Mouse (Mus musculus) brain, adult 2 months (tissue): ENCODE results near the gene Actl7b.

Experiments
- DNase-seq: peaks from one replicate; pipeline ENCODE4 v3.0.0; 2011; ENCODE audit warnings: low read depth, low spot score

The Actl7b gene

DNA sequence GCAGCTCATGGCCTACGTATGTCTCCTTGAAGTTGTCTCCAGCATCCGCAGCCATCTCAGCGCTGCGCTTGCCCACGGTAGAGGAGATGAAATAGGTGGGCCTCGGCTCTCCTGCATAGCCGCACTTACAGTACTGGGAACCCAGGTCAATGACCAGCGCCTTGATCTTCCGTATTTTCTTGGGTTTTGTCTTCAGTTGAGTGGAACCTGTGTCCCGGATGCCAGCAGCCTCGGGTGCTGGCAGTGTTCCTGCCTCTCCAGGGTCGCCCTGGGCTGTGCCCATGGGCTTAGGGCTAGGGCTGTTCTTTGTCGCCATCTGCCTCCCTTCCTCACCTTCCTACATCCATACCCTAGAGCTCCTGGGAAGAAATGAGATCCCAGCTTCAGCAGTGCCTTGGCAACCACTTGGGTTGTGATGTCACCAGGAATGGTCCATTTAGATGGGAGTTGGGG is at the start of gene Actl7b:
Gene Actl7b, minus strand, starts transcription at position 403 of the 453 bp plus-strand sequence.
- DNase-seq, result no peak

DNA sequence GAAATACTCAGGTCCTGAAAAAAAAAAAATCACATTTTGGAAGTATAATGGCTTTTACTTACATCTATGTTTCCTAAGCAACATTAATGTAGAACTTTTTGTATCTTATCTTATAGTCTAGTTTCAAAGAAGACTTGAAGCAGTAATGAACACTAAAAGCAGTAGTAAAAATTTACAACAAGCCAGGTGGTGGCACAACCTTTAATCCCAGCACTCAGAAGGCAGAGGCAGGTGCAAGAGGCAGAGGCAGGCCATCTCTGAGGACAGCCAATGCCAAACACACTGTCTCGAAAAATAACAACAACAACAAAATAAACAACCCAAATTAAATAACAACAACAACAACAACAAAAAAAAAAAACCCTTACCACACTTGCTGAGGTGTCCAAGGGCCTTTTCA is 29.8 kb upstream of the Actl7b start:
- no peak for DNase-seq

DNA sequence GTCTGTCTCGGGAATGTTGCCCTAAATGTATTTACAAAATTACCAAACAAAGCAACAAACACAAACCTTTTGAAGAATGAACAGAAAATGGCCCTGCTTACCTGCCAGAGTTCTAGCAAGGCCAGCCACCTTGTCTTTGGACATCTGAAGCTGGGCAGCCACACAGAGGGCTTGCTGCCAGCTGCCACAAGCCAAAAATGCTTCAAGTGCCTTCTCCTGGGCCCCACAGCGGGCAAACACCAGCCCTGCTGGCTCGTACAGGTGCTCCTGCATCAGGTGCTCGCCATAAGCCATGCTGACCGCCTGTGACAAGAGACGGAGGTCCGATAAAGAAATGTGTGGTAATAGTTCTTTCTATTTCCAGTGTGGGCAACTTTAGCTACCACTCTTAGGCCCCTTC is 27.7 kb upstream of the Actl7b start:
- no peak for DNase-seq

DNA sequence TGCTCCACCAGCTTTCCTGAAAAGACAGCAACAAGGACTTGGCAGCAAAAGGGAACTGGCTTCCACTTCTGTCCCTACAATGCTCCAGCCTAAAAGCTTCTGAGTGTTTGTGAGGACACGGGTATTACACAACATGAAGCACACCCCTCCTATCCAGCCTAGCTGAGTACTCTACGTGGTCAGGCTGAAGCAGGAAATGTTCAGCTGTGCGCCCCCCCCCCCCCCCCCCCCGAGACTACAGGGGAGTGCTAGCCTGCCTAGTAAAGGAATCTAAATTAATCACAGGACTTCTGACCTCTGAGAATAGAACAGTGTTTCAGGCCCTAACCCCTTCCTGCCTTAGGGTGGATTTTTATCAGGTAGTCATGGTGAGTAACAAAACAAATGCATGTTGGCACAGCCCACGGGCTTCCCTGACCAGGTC is 26.6 kb upstream of the Actl7b start:
- DNase-seq, result peak; percentile 53

DNA sequence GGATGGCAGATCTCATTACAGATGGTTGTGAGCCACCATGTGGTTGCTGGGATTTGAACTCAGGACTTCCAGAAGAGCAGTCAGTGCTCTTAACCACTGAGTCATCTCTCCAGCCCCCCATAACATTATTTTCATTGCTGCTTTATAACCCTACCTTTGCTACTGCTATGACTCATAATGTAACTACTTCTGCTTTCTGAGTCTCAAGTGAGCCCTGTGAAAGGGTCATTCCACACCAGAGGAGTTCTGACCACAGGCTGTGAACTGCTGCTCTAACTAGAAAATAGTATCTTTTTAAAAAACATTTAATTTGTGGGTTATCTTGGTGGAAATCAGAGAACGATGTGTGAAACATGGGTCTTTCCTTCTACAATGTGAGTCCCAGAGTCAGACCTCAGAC is 16.4 kb upstream of the Actl7b start:
- no peak for DNase-seq

DNA sequence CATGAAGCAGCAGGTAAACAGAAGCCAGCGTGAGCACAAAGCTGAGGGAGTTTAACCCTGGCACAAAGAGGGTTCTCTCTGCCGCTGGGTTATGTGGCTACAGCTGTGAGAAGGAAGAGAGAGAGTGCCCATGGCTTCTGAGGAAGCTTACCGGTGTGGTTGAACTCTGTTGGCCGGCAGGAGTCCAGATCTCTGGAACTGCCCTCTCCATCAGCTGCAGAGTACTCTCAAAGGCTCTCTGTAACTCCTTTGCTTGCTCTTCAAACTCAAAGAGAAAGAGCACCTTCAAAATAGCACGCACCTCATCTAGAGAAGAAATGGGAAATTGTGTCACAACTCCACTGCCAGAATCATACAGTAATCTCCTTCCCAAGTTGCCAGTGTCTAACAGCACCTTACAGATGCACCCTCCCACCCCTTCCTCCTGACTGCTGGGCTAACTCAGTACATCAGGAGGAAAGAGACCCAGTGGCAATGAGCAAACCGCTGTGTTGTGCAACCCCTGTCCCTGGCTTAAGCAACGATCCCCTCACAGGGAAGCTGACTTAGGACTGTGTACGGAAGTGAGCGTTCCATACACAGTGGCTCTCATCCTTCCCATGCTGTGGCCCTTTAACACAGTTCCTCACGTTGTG is 15.8 kb upstream of the Actl7b start:
- peak; percentile 10 for DNase-seq

DNA sequence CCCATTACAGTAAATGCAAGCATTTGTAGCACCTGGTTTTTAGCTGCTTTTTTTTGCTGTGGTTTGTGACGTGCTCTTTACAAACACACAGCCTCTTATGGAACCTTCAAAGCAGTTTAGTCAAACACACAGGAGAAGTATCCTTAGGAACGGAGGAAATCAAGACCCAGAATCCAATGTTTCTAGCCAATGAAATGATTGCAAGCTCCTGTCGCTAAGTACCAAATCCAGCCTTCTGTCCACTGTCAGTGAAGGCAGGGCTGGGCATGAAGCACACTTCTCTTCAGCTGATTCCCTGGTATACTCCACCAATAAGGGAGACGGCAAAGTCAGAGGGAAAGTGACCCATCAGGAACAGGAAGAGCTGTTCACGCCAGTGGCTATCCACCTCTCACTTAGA is 14.8 kb upstream of the Actl7b start:
- no peak for DNase-seq

DNA sequence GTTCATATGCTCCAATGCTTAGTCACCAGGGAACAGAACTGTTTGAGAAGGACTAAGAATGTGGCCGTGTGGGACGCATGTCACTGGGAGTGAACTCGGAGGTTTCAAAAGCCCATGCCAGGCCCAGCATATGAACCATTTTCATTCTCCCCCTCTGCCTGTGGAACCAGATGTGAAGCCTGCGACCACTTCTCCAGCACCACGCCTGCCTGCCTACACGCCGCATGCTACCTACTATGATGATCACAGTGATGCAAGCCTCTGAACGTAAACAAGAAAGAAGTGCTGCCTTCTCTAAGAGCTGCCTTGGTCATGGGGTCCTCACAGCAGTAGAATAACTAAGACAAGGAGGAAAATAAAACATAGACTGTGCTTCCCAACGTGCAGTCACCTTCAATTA is 6.2 kb upstream of the Actl7b start:
- DNase-seq, result no peak

DNA sequence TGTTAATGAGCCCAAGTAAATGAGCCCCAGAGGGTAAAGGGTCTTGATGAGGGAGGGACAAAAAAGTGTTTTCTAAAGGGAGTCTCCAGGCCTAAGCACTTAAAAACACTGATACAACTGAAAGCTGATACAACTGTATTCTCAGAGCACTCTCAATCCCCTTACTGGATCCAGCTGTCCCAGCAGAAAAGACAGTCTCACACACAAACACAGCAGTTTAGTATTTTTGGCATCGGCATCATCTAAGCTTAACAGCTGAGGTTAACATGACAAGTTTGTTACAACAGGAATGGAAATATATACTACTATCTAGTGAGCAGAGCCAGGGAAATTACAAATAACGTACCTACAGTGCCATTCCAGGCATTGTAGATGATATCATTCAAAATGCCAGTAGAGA is 5.1 kb upstream of the Actl7b start:
- DNase-seq, result no peak

DNA sequence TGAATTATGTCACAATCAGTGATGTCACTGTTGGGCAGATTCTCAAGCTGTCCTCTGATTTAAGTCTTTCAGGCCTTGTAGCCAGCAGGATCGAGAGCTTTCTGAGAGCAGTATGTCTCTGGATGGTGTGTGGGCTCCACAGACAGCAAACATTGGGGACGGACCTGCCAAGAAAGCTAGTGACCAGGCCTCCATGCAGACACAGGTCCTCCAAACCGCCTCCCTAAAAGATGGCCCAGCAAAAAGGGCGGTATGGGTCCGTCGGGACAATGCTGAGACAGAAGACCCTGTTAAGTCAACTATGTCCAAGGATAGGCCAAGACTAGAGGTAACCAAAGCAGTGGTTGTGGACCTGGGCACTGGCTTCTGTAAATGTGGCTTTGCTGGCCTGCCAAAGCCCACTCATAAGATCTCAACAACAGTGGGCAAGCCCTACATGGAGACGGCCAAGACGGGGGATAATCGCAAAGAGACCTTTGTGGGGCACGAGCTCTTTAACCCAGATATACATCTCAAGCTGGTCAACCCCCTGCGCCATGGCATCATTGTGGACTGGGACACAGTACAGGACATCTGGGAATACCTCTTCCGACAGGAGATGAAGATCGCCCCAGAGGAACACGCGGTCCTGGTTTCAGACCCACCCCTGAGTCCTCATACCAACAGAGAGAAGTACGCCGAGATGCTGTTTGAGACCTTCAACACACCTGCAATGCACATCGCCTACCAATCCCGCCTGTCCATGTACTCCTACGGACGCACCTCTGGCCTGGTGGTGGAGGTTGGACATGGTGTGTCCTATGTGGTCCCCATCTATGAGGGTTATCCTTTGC is 2.3 kb upstream of the Actl7b start, which contains the start of gene Actl7a:
Gene Actl7a, plus strand, starts transcription at position 51 of the 833 bp plus-strand sequence.
- DNase-seq, result no peak

DNA sequence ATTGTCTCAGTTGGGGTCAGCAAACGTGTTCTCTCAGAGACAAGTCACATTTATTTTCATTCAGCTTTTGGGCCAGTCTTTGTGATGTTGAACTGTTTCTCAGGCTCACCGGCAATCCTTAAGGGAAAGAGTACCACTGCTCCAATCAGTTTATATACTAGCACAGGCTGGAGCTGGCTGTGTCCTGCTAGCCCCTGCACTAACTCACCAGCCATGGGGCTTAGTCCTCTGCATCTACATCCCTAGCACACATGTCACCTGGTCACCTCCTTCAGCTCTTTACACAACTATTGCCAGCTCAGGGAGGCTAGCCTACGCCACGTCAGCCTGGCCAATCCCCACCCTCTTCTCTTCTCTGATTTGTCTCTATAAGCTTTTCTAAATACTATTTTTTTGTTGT is 1.5 kb upstream of the Actl7b start:
- DNase-seq, result no peak

DNA sequence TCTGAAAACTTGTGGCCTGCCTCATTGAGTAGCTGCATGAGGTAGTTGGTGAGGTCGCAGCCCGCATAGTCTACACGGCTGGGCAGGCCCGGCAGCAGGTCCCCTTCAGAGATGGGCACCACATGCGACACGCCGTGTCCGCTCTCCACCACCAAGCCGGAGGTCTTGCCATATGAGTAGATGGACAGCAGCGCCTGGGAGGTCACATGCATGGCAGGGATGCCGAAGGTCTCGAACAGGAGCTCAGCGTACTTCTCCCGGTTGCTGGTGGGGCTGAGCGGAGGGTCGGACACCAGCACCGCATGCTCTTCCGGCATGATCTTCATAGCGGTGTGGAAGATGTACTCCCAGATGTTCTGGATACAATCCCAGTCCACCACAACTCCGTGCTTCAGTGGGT is 632 bp downstream of the Actl7b start:
- no peak for DNase-seq

DNA sequence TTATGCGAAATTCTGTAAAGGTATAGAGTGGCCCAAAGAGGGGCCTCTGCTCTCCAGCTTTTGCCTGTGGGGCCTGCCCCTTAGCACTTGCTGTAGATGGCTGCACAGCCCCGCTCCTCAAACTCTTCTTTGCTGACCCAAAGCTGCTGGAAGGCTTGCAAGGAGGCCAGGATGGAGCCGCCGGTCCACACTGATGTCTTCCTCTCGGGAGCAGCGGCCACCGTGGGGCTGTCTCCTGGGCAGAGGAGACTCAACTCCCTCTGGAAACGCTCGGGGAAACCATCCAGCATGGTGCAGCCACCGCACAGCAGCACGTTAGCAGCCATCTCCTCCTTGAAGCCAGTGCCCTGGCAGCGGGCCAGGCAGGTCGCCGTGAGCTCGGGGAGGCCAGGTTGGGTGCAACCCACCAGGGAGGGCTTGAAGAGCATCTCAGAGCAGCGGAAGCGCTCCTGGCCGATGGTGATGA is 1.2 kb downstream of the Actl7b start, which contains the start of gene Gm26657:
Gene Gm26657, plus strand, starts transcription at position 51 of the 466 bp plus-strand sequence.
- DNase-seq, result no peak

DNA sequence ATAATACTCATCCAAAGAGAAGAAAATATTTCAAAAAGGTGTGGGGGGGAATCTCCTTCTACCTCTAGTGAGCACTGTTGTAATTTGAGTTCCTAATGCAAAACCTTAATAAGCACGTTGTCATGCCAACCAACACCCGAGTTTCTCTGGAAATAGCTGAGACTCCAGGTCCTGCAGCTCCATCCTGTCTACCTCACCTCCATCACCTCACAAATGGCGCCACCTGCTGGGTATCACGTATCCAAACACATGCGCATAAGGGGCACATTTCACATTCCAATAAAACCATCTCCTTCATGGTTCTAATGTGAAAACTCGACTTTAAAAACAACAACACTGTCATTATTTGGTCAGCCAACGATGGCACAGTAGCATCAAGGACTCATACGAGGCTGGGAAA is 15.4 kb downstream of the Actl7b start:
- DNase-seq, result peak; percentile 61

DNA sequence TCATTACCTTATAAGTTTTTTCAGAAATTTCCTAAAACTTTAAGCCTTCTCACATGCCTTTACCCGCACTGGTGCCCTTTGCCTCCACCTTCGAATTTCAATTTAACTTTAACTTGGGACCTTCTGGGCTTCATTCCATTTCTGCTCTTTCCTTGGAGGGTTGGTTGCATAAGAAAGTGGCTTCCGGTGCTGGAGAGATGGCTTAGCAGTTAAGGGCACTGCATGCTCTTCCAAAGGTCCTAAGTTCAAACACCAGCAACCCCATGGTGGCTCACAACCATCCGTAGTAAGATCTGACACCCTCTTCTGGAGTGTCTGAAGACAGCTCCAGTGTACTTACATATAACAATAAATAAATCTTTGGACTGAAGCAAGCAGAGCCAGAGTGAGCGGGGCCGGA is 18.0 kb downstream of the Actl7b start:
- no peak for DNase-seq

DNA sequence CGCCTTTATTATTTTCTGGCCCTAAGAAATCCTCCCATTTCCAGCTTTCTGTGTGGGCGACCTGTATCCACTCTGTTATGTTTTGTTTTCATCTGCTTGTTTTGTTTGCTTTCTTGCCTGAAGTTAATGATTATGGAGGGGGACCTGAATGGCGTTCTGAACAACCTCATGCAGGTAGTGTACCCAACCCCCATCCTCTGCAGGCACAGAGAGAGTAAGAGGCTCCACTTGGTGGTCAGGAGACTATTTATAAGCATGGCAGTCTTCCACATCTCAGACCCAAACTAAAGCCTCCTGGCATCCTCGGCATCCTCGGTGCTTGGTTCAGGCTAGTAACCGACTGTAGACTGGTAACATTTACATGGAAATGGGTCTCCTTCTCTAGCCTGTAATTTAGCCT is 18.9 kb downstream of the Actl7b start:
- no peak for DNase-seq

DNA sequence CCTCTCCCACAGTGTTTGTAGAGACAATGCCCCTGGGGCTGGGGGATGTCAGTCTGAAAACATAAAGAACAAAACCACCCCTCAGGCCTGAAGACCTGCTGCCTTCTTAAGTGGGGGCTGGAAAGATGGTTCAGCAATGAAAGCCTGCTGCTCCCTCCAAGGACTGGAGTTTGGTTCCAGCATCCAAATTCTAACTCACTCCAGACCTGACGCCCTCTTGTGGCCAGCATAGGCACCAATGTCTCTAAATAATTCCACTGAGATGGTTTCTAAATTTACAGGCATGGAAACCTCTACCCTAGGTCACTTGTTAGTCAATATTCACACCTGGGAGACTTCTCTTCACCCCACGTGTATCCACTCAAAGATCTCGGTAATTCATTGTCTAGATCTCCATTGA is 19.8 kb downstream of the Actl7b start:
- DNase-seq, result peak; percentile 54

DNA sequence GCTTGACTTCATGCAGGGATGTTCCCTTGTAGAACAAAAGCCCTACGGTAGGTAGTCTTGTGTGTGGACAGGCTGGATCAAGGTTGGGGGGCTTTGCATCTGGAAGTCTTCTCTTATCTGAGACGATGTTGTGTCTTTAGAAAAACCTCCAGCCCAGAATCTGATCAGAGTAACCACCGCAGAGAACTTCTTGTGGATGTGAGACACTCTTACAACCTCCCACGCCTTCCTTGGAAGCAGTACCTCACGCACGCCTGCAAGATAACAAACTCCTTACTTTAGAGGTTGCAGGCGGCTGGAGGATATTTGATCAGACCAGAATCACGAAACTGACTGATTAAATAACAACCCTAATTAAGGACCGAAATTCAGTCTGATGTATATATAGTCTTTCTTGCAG is 20.8 kb downstream of the Actl7b start:
- peak; percentile 67 for DNase-seq

DNA sequence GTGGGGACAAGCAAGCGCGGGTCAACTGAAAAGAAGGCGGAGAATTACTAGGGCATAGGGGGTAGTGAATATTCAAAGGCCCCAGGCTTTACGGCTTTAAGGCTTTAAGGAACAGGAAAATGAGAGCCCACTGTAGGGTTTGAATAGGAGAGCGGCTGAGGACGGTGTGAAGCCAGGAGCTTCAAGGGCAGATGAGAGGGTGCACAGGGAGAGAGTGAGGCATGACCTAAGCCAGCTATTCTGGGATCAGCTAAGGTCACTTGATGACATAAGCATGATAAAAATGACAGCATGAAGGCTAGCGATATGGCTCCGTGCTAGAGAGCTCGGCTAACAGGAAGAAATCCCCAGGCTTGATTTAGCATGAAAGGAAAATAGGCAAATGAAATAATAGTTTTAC is 21.8 kb downstream of the Actl7b start:
- DNase-seq, result no peak

DNA sequence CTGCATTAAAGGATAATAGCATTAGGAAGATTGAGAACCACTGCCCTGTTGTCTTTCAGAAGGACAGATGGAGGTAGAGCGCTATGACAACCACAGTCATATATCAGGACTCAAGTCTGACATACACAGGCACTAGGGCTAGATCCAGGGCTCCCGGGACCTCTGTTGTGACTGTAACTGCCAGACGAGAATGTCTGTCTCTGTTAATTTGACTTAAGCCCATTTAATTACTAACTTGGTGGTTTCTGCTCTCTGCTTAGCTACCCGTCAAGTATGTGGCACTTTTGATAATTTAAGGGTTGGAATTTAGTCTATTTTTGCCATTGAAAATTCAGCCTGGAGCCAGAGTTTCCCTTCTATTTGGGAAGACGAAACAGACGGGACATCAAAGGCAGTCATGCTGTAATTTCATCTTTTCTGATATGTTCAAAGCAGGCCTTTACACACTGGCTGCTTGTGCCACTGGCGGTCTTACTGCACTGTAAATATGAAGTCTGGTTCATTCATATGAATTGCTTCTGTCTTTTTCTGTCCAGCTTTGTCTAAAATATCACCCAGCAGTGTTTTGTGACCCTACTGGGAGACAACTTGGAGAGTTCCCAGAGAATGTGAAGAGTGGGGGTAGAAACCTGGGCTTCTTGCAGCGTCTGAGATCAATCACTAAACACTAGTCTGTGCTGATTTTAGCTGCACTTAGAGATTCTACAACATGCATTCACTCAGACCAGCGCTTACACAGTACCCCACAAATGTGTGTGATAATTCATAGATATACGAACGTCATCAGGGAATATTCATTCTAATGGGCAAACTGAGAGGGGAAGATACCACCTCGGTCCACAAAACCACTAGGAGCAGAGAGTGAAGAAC is 22.4 kb downstream of the Actl7b start:
- DNase-seq, result no peak

DNA sequence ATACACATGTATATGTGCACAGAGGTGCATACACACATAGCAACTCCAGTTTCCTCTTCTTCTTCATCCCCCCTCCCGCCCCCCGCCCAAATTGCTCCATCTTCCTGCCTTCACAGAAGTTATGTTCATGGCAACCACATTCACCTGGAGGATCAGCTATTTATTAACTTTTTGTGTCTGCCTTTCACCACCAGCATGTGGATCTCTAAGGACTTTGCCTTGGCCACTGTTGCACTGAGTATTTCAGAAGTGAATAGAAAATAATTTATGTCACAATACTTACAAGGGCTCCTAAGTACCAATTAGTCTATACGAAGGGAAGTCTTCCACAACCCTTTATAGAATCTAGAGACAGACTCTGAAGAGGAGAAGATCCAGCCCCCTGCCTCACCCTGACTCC is 23.3 kb downstream of the Actl7b start:
- no peak for DNase-seq

DNA sequence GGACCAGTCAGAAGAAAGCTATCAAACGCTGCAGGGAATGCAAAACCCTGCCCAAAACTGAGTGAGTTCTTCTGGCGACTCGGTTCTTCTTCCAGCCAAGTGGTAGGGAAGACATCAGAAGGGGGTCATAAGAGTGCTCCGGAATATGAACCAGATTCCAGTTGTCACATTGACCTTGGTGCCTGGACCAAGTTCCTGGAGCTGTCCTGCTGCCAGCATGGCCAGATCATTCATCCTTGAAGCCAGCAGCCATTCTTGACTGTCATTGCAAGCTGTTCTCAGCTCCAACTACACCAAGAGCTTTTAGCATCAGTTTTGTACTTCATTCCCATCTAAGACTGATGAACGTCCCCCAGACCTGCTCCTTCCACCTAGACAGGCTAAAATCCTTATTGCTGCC is 24.4 kb downstream of the Actl7b start:
- no peak for DNase-seq
